Comparison of ENCODE assay signal across 35 mouse cellular contexts in the genomic region with DNA sequence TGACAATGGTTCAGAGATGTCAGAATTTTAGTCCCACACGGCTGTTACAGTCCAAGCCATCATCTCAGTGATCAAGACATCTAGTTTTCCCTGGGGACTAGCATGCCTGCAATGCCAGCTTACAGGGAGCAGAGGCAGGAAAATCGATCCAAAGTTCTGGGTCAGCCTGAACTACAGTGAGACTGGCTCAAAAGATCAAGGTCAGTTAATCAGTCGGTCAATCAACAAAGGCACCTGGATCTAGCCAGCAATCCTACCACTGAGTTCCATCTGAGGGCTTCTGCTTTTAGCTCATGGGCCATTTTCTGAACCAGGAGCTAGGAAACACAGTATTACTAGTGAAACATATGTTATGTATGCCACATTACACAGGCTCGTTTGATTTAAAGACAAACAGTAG.
"Had no signal": no experiment of that assay in that cellular context is flagged by ENCODE, and none has a peak within 500 bp of the region (broad histone marks: within the 10 kb centered on the region; RNA-seq: fewer than 3 reads in every experiment).

No protein-coding gene starts in this region.

- H3K4me3 ChIP-seq: heart, adult 2 months; heart, embryonic 10.5 days; heart, embryonic 12.5 days; heart, embryonic 13.5 days; heart, embryonic 15.5 days; hindbrain, embryonic 10.5 days; hindbrain, embryonic 12.5 days; hindbrain, embryonic 13.5 days; hindbrain, embryonic 15.5 days; intestine, embryonic 15.5 days; kidney, embryonic 15.5 days; layer of hippocampus, adult 2 months had no signal

- DNase-seq: heart, adult 2 months; heart, postnatal 10 days; heart, postnatal 14 days; heart, postnatal 36 days; heart, postnatal 4 days; kidney, adult 11 months; kidney, adult 18-20 months; kidney, adult 2 months; kidney, adult 8-10 months; kidney, adult 9 months; kidney, postnatal 10 days; kidney, postnatal 14 days; kidney, postnatal 25 days; kidney, postnatal 36 days; kidney, postnatal 4 days; layer of hippocampus, adult 9-11 months had no signal

- H3K4me2 ChIP-seq: heart, embryonic 11.5 days; heart, embryonic 12.5 days; heart, embryonic 13.5 days; heart, embryonic 15.5 days; hindbrain, embryonic 12.5 days; hindbrain, embryonic 13.5 days; hindbrain, embryonic 14.5 days; hindbrain, embryonic 15.5 days; intestine, embryonic 15.5 days; kidney, embryonic 15.5 days had no signal

- H3K4me1 ChIP-seq: hindbrain, embryonic 13.5 days had no signal

- H3K27ac ChIP-seq: heart, adult 2 months; heart, embryonic 10.5 days; heart, embryonic 13.5 days; heart, embryonic 15.5 days; hindbrain, embryonic 10.5 days; hindbrain, embryonic 12.5 days; hindbrain, embryonic 13.5 days; hindbrain, embryonic 14.5 days; hindbrain, embryonic 15.5 days; hindbrain, postnatal 0 days; intestine, embryonic 15.5 days; kidney, embryonic 15.5 days; kidney, postnatal 0 days; layer of hippocampus, adult 2 months had no signal

- H3K9ac ChIP-seq: heart, embryonic 12.5 days; heart, embryonic 13.5 days; heart, embryonic 15.5 days; hindbrain, embryonic 12.5 days; hindbrain, embryonic 13.5 days; hindbrain, embryonic 14.5 days; hindbrain, embryonic 15.5 days; intestine, embryonic 15.5 days; kidney, embryonic 15.5 days had no signal

- H3K27me3 ChIP-seq: heart, embryonic 12.5 days; heart, embryonic 15.5 days; hindbrain, embryonic 12.5 days; hindbrain, embryonic 13.5 days; intestine, embryonic 15.5 days had no signal

- ATAC-seq: hindbrain, embryonic 16.5 days; hindbrain, postnatal 0 days; inflammation-experienced regulatory T-cells, adult 6 months; intestine, embryonic 15.5 days; intestine, embryonic 16.5 days; intestine, postnatal 0 days had no signal

- H3K36me3 ChIP-seq: heart, embryonic 10.5 days; heart, embryonic 12.5 days; heart, embryonic 13.5 days; heart, embryonic 15.5 days; hindbrain, embryonic 10.5 days; hindbrain, embryonic 12.5 days; hindbrain, embryonic 13.5 days; hindbrain, embryonic 15.5 days; intestine, embryonic 15.5 days; kidney, embryonic 15.5 days had no signal

- H3K9me3 ChIP-seq: heart, embryonic 10.5 days; heart, embryonic 12.5 days; heart, embryonic 13.5 days; heart, embryonic 15.5 days; hindbrain, embryonic 10.5 days; hindbrain, embryonic 12.5 days; hindbrain, embryonic 13.5 days; hindbrain, embryonic 15.5 days; intestine, embryonic 15.5 days; kidney, embryonic 15.5 days had no signal
